Mouse (Mus musculus) liver, adult 2 months (tissue): ENCODE data around the gene Plekhg2.

ENCODE experiments used
- CTCF ChIP-seq: fragments of 200-500 bp; IDR thresholded peaks from 2 replicates; pipeline ENCODE4 v1.5.1; 2011; ENCODE audit warnings: low read depth, low read length, control low read depth
- POLR2A ChIP-seq: fragments of 200-500 bp; IDR thresholded peaks from 2 replicates; pipeline ENCODE4 v1.6.1; 2011; ENCODE audit warnings: low read length, control low read depth; ENCODE audit not compliant: insufficient read depth; ENCODE audit errors: extremely low read depth

GRCm38 (mm10) chr7:28398696-28399340 lies 26.4 kb upstream of the Plekhg2 start:
- TF ChIP-seq CTCF (no peak), POLR2A (no peak)
